Mouse (Mus musculus) midbrain, embryonic 16.5 days (tissue): ENCODE results near the gene Adgrl3. TPM values are rescaled to one million over a fixed set of nuclear protein-coding genes. Genes with fewer than 3 reads are reported as not detected.
A peak's percentile ranks its signal among the peaks of the same experiment; 100 is the strongest.

ENCODE experiments used
- ATAC-seq: fragments of 200-750 bp; cut with Nextera tagmentation; 2 replicates; pipeline ENCODE4 v1.8.0; 2017; ENCODE audit warnings: moderate TSS enrichment
- H3K27ac ChIP-seq: fragments of 300-500 bp; sonication (generic); 2 replicates; pipeline ENCODE4 v1.5.1; 2014; ENCODE audit warnings: mild to moderate bottlenecking, low read length, mixed read lengths
- H3K27me3 ChIP-seq: fragments of 300-500 bp; sonication (generic); 2 replicates; pipeline ENCODE4 v1.6.1; 2014; ENCODE audit warnings: low read depth, low read length, mixed read lengths; ENCODE audit not compliant: control insufficient read depth, insufficient read depth
- H3K36me3 ChIP-seq: fragments of 300-500 bp; sonication (generic); 2 replicates; pipeline ENCODE4 v1.6.1; 2014; ENCODE audit warnings: mild to moderate bottlenecking, low read length, moderate library complexity, mixed read lengths; ENCODE audit not compliant: control insufficient read depth, insufficient read depth
- H3K4me1 ChIP-seq: fragments of 300-500 bp; sonication (generic); 2 replicates; pipeline ENCODE4 v1.6.1; 2014; ENCODE audit warnings: mild to moderate bottlenecking, low read length, mixed read lengths; ENCODE audit not compliant: control insufficient read depth, insufficient read depth
- H3K4me2 ChIP-seq: fragments of 300-500 bp; sonication (generic); 2 replicates; pipeline ENCODE4 v1.6.1; 2014; ENCODE audit warnings: mild to moderate bottlenecking, low read length, mixed read lengths
- H3K4me3 ChIP-seq: fragments of 300-500 bp; sonication (generic); 2 replicates; pipeline ENCODE4 v1.5.1; 2014; ENCODE audit warnings: low read depth, mild to moderate bottlenecking, low read length, moderate library complexity, mixed read lengths
- H3K9ac ChIP-seq: fragments of 300-500 bp; sonication (generic); 2 replicates; pipeline ENCODE4 v1.6.1; 2014; ENCODE audit warnings: low read depth, low read length, mixed read lengths
- H3K9me3 ChIP-seq: fragments of 300-500 bp; sonication (generic); replicated peaks from 2 replicates; pipeline ENCODE4 v1.6.1; 2014; ENCODE audit warnings: mild to moderate bottlenecking, low read length, mixed read lengths; ENCODE audit not compliant: control insufficient read depth, poor library complexity, severe bottlenecking
- WGBS: fragments of 180-500 bp; shearing (Covaris S2); extraction: QIAGEN DNeasy Blood & Tissue Kit; methylation state at CpG from one replicate; pipeline ENCODE4 v1.1.7; 2014; 5-methylcytosine and 5-hydroxymethylcytosine counted together
- polyA plus RNA-seq: library from polyadenylated mRNA; unstranded; fragments of >200 nt; fragmentation: Nextera tagmentation; extraction: Ambion mirVana; gene quantifications from 2 replicates; pipeline ENCODE4 v1.2.1, GENCODE M21; 2015

Adgrl3 gene
- polyA plus RNA-seq, 1 experiment from 2014 or later: 68.4 TPM

DNA sequence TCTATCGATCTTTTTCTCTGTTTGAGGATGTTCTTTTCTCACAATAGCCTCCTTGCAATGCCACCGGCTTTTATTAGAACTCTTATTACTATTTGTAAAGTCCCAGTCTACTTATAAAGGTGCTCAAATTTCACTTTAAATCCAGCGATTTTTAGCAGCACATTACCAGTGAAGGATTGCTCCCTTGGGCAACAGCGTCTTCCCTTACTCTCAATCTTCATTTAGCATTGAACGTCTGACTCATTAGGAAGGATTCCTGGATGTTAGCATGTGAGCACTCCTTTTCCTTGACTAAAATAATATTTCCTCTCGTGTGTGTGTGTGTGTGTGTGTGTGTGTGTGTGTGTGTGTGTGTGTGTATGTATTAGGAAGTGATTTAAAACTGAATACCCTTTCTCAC is 578.1 kb downstream of the Adgrl3 start:
- Histone ChIP-seq H3K4me1 (peaks cover 2% of the 10 kb centered on the region; the same call in 1 of the 2 replicates), H3K36me3 (no peaks in the 10 kb centered on the region), H3K4me3 (no peak overlapping the region), H3K4me2 (no peak overlapping the region), H3K9ac (no peak overlapping the region), H3K9me3 (no peaks in the 10 kb centered on the region), H3K27ac (no peak overlapping the region), H3K27me3 (no peaks in the 10 kb centered on the region)
- WGBS: 68% methylated on average over 6 of the region's 6 CpGs
- ATAC-seq: no peak

DNA sequence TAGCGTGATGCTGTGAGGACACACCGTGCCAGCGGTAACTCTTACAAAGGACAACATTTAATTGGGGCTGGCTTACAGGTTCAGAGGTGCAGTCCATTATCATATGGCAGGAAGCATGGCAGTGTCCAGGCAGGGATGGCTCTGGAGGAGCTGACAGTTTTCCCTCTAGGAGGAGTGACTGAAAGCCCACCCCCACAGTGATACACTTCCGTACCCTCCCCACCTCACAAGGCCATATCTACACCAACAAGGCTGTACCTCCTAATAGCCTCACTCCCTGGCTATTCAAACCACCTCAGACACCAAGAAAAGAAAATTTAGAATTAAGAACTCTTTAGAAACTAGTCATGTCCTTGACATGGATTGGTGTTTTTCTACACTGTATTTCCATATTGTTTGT is 583.0 kb downstream of the Adgrl3 start:
- Histone ChIP-seq H3K9ac (no peak overlapping the region), H3K4me1 (peaks cover 2% of the 10 kb centered on the region; the same call in 1 of the 2 replicates)
- 61% methylated on average over 4 of the region's 4 CpGs for WGBS

DNA sequence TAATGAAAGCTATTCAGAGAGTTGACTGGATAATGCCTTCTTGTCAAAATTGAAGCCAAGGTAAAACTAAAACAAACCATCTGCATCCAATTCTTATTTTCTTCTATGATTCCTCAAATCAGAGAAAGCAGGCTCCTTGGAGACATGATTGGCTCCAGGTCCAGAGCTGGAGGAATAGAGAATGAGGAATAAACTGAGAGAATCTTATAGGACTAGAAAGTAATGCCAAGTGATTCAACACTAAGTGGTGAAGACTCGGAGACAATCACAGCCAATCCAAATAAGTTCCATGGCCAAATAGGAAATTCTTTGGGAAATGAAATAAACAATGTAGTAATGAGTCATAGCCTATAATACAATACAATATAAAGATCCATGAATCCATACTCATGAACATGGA is 585.7 kb downstream of the Adgrl3 start:
- Histone ChIP-seq H3K27me3 (no peaks in the 10 kb centered on the region), H3K27ac (no peak overlapping the region), H3K4me3 (no peak overlapping the region), H3K4me1 (no peaks in the 10 kb centered on the region), H3K9ac (no peak overlapping the region), H3K4me2 (no peak overlapping the region), H3K36me3 (no peaks in the 10 kb centered on the region), H3K9me3 (no peaks in the 10 kb centered on the region)
- ATAC-seq: no peak
- 93% methylated on average over 1 of the region's 1 CpGs for WGBS

More for the DNA sequence above, 583.0 kb downstream of the Adgrl3 start:
- Histone ChIP-seq H3K9me3 (no peaks in the 10 kb centered on the region), H3K36me3 (no peaks in the 10 kb centered on the region), H3K4me3 (no peak overlapping the region), H3K4me2 (no peak overlapping the region), H3K27me3 (no peaks in the 10 kb centered on the region), H3K27ac (no peak overlapping the region)
- peak; percentile 58; the same call in 1 of the 2 replicates for ATAC-seq

DNA sequence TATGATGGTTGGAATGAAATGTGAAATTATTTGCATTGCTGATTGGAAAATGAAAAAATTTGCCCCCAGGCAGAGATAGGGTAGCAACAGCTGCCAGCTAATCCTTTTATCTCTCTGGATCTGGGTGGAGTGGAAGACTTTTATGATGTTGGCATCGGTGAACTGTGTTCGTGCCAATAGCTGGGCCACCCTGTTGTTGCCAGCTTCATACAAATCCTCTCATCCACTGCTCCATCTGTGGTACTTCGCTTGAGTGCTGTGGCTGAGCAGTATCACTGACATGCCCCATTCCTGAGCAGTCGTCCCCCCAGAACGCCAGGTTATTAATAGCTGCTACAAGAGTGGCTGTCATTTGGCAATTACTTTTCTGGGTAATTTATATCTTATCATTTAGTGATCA is 590.3 kb downstream of the Adgrl3 start:
- no peak for ATAC-seq
- 62% methylated on average over 5 of the region's 5 CpGs for WGBS
- no peaks in the 10 kb centered on the region for H3K27me3 ChIP-seq

DNA sequence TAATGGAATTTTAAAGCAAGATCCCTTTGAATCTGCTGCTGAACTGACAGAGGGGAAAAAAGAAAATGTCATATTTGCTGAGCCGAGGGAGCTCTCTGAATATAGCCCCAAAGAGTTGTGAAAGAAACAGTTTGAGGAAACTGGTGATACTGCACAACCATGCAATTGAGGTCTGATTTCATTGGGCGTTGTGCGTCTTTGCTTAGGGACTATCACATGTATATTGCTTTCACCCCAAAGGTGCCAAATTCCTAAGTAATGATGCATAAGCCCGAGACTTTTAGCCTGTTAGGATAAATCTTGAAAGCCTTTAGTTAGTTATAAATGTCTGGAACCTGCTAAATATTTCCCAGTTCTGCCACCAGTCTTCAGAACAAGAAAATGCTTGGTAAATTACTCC is 594.7 kb downstream of the Adgrl3 start:
- WGBS: 80% methylated on average over 4 of the region's 4 CpGs
- H3K4me2 ChIP-seq: no peak overlapping the region
- H3K4me1 ChIP-seq: peaks cover 4% of the 10 kb centered on the region; the same call in 1 of the 2 replicates
- H3K27me3 ChIP-seq: no peaks in the 10 kb centered on the region
- H3K36me3 ChIP-seq: no peaks in the 10 kb centered on the region
- ATAC-seq: no peak
- no peaks in the 10 kb centered on the region for H3K9me3 ChIP-seq
- no peak overlapping the region for H3K27ac ChIP-seq
- H3K4me3 ChIP-seq: no peak overlapping the region
- H3K9ac ChIP-seq: no peak overlapping the region

More for the DNA sequence above, 590.3 kb downstream of the Adgrl3 start:
- H3K36me3 ChIP-seq: no peaks in the 10 kb centered on the region
- H3K4me3 ChIP-seq: no peak overlapping the region
- no peak overlapping the region for H3K9ac ChIP-seq
- H3K4me1 ChIP-seq: peaks cover 4% of the 10 kb centered on the region; the same call in 1 of the 2 replicates
- no peak overlapping the region for H3K4me2 ChIP-seq
- H3K9me3 ChIP-seq: no peaks in the 10 kb centered on the region
- H3K27ac ChIP-seq: no peak overlapping the region

- H3K4me3 ChIP-seq: no peak overlapping the region
- no peak overlapping the region for H3K4me2 ChIP-seq
- no peaks in the 10 kb centered on the region for H3K36me3 ChIP-seq
- WGBS: 75% methylated on average over 5 of the region's 5 CpGs
- H3K4me1 ChIP-seq: no peaks in the 10 kb centered on the region; the same call in 1 of the 2 replicates
- no peak overlapping the region for H3K9ac ChIP-seq
- no peak for ATAC-seq
- no peaks in the 10 kb centered on the region for H3K9me3 ChIP-seq
- H3K27me3 ChIP-seq: no peaks in the 10 kb centered on the region
- no peak overlapping the region for H3K27ac ChIP-seq
Observed at GRCm38 (mm10) chr5:81621106-81621505, 601.2 kb downstream of the Adgrl3 start.

DNA sequence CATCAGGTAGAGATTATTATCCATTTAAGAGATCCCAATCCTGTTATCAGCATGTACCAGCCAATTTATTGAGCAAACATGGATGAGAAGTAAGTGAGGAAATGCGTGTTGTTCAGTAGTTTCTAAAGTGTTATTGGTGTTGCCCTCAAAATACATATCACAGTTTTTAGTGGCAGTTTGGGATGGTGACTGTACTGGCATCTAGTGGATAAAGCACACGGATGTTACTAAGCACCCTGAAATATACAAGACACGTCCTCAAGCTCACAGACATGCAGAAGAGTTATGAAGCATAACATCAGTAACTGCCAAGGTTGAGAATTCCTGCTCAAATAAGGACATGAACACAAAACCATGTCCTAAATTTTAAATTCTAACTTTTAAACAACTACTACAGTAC is 601.8 kb downstream of the Adgrl3 start:
- WGBS: 81% methylated on average over 3 of the region's 3 CpGs
- no peak for ATAC-seq

DNA sequence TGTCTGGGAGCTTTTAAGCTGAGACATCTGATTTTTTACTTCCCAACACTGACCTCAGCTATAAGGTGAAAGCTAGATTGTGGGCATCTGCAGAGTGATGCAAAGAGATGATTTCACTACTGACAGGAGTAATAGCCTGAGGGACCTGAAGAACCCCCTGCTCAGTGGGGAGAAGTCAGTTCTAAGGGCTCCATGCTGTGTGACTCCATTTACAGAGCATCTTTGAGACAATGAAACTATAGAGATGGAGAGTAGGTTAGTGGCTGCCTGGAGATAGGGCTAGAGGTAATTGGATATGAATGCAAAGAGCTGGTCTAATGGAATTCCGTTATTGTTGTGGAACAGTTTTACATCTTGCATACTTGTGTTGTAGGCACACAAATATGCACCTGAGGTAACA is 603.9 kb downstream of the Adgrl3 start:
- Histone ChIP-seq H3K36me3 (no peaks in the 10 kb centered on the region), H3K27me3 (no peaks in the 10 kb centered on the region), H3K9ac (no peak overlapping the region), H3K9me3 (no peaks in the 10 kb centered on the region), H3K27ac (no peak overlapping the region), H3K4me1 (no peaks in the 10 kb centered on the region; the same call in 1 of the 2 replicates), H3K4me3 (no peak overlapping the region), H3K4me2 (no peak overlapping the region)
- no peak for ATAC-seq
- WGBS: 15% methylated on average over 1 of the region's 1 CpGs

More for the DNA sequence above, 601.8 kb downstream of the Adgrl3 start:
- Histone ChIP-seq H3K36me3 (no peaks in the 10 kb centered on the region), H3K27me3 (no peaks in the 10 kb centered on the region), H3K4me3 (no peak overlapping the region), H3K9me3 (no peaks in the 10 kb centered on the region), H3K27ac (no peak overlapping the region), H3K4me1 (no peaks in the 10 kb centered on the region; the same call in 1 of the 2 replicates), H3K4me2 (no peak overlapping the region), H3K9ac (no peak overlapping the region)

DNA sequence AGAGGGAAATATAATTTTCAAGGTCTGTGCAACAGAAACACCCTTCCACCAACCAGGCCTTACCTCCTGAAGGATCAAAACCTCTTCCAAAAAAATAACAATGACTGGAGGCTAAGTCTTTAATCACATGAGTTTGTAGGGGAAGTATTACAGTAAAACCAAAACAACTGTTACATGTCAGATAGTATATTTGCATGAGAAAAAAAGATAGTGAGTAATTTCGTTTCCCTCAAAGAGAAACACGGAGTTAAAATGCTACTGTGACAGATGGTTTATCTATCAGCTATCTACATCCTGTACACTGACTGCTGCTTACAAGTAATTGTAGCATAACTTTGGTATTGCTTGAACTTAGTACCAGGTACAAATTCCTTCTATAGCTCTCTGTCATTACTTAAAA is 616.2 kb downstream of the Adgrl3 start:
- H3K27me3 ChIP-seq: no peaks in the 10 kb centered on the region
- no peak overlapping the region for H3K4me3 ChIP-seq
- H3K4me2 ChIP-seq: no peak overlapping the region
- H3K4me1 ChIP-seq: no peaks in the 10 kb centered on the region
- H3K9ac ChIP-seq: no peak overlapping the region
- H3K36me3 ChIP-seq: no peaks in the 10 kb centered on the region
- H3K27ac ChIP-seq: no peak overlapping the region
- no peak for ATAC-seq
- no peaks in the 10 kb centered on the region for H3K9me3 ChIP-seq
- 90% methylated on average over 2 of the region's 2 CpGs for WGBS
